Mouse (Mus musculus) C2C12 (cell line): ENCODE measurements at regions not wholly inside any gene's neighbourhood (a gene's known extent, or its start where the extent isn't known, plus 50 kb on each side); places are given as distances from the start of the nearest gene placed in this dataset.
A peak's percentile ranks its signal among the peaks of the same experiment; 100 is the strongest.

ENCODE experiments used
- H3K27me3 ChIP-seq: one replicate; pipeline ENCODE4 v1.6.1; 2011; ENCODE audit not compliant: control insufficient read depth, insufficient read depth, insufficient read length
- H3K36me3 ChIP-seq: one replicate; pipeline ENCODE4 v1.6.1; 2011; ENCODE audit not compliant: control insufficient read depth, insufficient read depth
- H3K4me3 ChIP-seq: one replicate; pipeline ENCODE4 v1.5.1; 2011; ENCODE audit warnings: mild to moderate bottlenecking, control low read depth; ENCODE audit not compliant: poor library complexity, insufficient read depth, severe bottlenecking
- H3K79me2 ChIP-seq: one replicate; pipeline ENCODE4 v1.6.1; 2011; ENCODE audit not compliant: control insufficient read depth, insufficient read depth
- H3K79me3 ChIP-seq: one replicate; pipeline ENCODE4 v1.6.1; 2011; ENCODE audit warnings: low read depth, control low read depth
- H3ac ChIP-seq: one replicate; pipeline ENCODE3; 2011; ENCODE audit warnings: low read depth; ENCODE audit not compliant: control insufficient read depth, insufficient read length
- CEBPB ChIP-seq: IDR thresholded peaks from one replicate; pipeline ENCODE4 v1.6.1; 2011; ENCODE audit warnings: low read depth, mild to moderate bottlenecking, control low read depth, moderate library complexity
- CTCF ChIP-seq: IDR thresholded peaks from one replicate; pipeline ENCODE4 v1.5.1; 2011; ENCODE audit not compliant: control insufficient read depth, insufficient read depth, insufficient read length
- FOSL1 ChIP-seq: IDR thresholded peaks from one replicate; pipeline ENCODE4 v1.8.0; 2011; ENCODE audit warnings: mild to moderate bottlenecking, low read length; ENCODE audit not compliant: poor library complexity, insufficient read depth, severe bottlenecking
- MAX ChIP-seq: IDR thresholded peaks from one replicate; pipeline ENCODE4 v1.6.1; 2011; ENCODE audit warnings: mild to moderate bottlenecking, control low read depth
- MYOD1 ChIP-seq: IDR thresholded peaks from one replicate; pipeline ENCODE4 v1.6.1; 2011; ENCODE audit warnings: low read depth; ENCODE audit not compliant: control insufficient read depth, insufficient read length
- MYOG ChIP-seq: IDR thresholded peaks from one replicate; pipeline ENCODE4 v1.6.1; 2011; ENCODE audit not compliant: control insufficient read depth, insufficient read length; ENCODE audit errors: extremely low read depth
- USF1 ChIP-seq: IDR thresholded peaks from one replicate; pipeline ENCODE4 v1.6.1; 2011; ENCODE audit warnings: low read depth, mild to moderate bottlenecking, control low read depth, moderate library complexity

DNA sequence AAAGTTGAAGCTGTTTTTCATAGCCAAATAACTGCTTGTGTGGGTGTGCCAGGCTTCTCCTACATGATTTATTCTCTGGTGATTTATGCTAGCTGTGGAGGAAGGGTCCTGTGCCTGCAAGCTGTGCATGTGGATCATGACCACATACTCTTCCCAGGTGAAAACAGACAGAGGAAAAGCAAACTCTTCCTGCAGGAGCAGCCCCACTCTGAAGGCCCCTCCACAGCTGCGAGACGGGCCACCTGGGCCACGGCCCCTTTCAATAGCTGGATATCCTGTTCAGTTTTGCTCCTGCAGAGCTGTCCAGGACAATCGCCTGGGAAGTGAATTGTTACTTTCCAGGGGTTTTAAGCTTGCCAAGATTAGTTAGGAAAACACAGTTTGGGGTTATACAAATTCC, 722.3 kb upstream of the Marcks start:
- no peak overlapping the region for H3ac ChIP-seq
- H3K4me3 ChIP-seq: no peak overlapping the region
- no peaks in the 10 kb centered on the region for H3K79me2 ChIP-seq
- H3K27me3 ChIP-seq: no peaks in the 10 kb centered on the region
- no peak for TF ChIP-seq MYOG
- no peak for TF ChIP-seq CEBPB
- TF ChIP-seq MYOD1: no peak
- no peaks in the 10 kb centered on the region for H3K79me3 ChIP-seq
- no peaks in the 10 kb centered on the region for H3K36me3 ChIP-seq

DNA sequence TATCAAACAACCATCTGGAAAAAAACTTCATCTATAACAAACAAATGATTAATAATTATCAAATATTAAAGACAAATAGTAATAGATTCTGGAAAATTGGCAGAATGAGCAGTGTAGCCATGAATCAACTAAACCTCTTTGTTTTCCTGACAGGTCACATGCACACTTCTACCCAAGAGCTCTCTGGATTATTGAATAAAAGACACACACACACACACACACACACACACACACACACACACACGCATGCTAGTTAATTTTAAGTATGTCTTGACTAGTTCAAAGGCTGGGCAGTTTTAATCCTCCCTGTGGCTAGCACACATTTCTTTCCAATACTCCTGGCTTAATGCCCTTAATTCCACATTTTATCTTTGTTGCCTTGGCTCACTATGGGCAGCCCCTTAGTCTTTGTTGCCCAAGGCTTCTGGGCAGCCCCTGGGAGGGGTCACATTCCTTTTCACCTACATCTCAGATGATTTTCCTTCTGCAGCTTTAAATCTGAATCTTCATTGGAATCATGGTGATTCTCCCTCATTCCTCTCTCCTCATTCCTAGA, 710.6 kb upstream of the Marcks start:
- no peak overlapping the region for H3K4me3 ChIP-seq
- no peaks in the 10 kb centered on the region for H3K36me3 ChIP-seq
- H3K79me3 ChIP-seq: no peaks in the 10 kb centered on the region
- no peaks in the 10 kb centered on the region for H3K27me3 ChIP-seq
- no peak overlapping the region for H3ac ChIP-seq
- no peaks in the 10 kb centered on the region for H3K79me2 ChIP-seq
- no peak for TF ChIP-seq FOSL1
- TF ChIP-seq USF1: no peak
- no peak for TF ChIP-seq MYOD1
- no peak for TF ChIP-seq MAX
- TF ChIP-seq CEBPB: no peak
- no peak for TF ChIP-seq MYOG
- no peak for TF ChIP-seq CTCF

DNA sequence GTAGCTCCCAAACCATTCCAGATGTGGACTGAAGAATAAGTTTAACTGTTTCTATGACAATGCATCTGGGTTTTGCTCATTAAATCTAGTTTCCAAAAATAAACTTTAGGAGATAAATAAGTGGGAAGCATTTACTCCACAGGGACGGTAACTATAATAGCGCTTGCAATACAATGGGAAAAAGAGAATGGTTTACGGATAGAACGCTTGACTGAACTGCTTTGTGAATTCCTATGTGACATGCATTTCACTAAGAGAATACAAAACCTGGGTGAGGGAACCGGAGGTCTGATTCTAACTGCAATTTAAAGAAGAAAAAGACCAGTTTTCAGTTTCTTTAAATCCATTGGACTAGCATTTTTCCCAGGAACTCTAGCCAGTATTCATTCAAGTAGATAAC, 704.1 kb upstream of the Marcks start:
- Histone ChIP-seq H3K79me2 (no peaks in the 10 kb centered on the region), H3K4me3 (no peak overlapping the region), H3ac (no peak overlapping the region), H3K79me3 (no peaks in the 10 kb centered on the region), H3K36me3 (no peaks in the 10 kb centered on the region), H3K27me3 (no peaks in the 10 kb centered on the region)
- TF ChIP-seq MYOD1: no peak

- H3K27me3 ChIP-seq: no peaks in the 10 kb centered on the region
- H3K4me3 ChIP-seq: no peak overlapping the region
- H3K79me2 ChIP-seq: no peaks in the 10 kb centered on the region
- H3K79me3 ChIP-seq: no peaks in the 10 kb centered on the region
- H3K36me3 ChIP-seq: no peaks in the 10 kb centered on the region
- TF ChIP-seq MAX: no peak
- TF ChIP-seq USF1: no peak
- H3ac ChIP-seq: no peak overlapping the region
Observed at GRCm38 (mm10) chr10:37841842-37842241, 703.1 kb upstream of the Marcks start.

DNA sequence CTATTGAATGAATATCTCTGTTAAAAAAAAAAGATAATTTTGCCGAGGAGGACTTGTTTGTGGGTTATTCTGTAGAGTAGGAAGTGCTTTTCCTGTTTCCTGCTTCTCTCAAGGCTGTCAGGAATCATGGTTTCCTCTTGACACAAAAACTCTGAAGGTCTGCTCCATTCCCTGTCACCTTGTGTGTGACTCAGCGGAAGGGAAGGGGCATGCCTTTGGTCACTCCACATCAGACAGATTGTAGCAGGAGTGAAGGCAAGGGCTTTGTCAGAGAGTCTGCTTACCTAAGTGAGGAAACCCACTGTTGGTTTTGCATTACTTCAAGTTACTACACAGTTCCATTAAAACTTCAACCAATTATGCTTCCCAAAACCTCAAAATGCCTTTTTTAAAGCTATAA, 699.0 kb upstream of the Marcks start:
- no peaks in the 10 kb centered on the region for H3K27me3 ChIP-seq
- H3K79me3 ChIP-seq: no peaks in the 10 kb centered on the region
- H3K4me3 ChIP-seq: no peak overlapping the region
- H3K36me3 ChIP-seq: no peaks in the 10 kb centered on the region
- no peak for TF ChIP-seq USF1
- TF ChIP-seq MAX: no peak
- no peak for TF ChIP-seq CTCF
- no peak for TF ChIP-seq MYOG
- no peak for TF ChIP-seq MYOD1
- TF ChIP-seq FOSL1: no peak
- TF ChIP-seq CEBPB: no peak
- no peaks in the 10 kb centered on the region for H3K79me2 ChIP-seq
- H3ac ChIP-seq: no peak overlapping the region

- TF ChIP-seq MYOD1 (no peak), MYOG (no peak), FOSL1 (no peak), CTCF (no peak)
- Histone ChIP-seq H3K4me3 (no peak overlapping the region), H3K27me3 (no peaks in the 10 kb centered on the region), H3K79me3 (no peaks in the 10 kb centered on the region), H3ac (no peak overlapping the region), H3K79me2 (no peaks in the 10 kb centered on the region), H3K36me3 (no peaks in the 10 kb centered on the region)
Observed at GRCm38 (mm10) chr10:37813026-37813425, 674.3 kb upstream of the Marcks start.

DNA sequence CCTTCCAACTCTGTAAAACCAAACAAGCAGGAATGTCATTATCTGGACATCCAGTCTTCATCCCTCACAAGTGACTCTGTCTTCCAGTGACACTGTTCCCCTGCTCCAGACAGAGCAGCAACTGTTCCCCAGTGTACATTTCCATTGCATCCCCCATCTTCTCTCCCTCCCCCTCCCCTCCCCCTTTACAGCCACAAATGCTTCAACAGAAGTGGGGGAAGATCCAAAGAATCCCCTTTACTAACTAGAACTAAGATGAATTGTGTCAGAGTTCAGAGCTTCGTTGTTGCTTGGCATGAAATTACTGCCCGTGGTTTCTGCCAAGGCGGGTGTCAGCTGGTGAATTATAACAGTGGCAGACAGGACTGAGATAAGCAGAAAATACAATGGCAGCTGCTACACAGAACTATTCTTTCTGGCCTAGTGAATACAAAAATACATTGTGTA, 673.7 kb upstream of the Marcks start:
- Histone ChIP-seq H3K79me3 (no peaks in the 10 kb centered on the region), H3K36me3 (no peaks in the 10 kb centered on the region), H3K79me2 (no peaks in the 10 kb centered on the region), H3ac (no peak overlapping the region), H3K27me3 (no peaks in the 10 kb centered on the region), H3K4me3 (no peak overlapping the region)
- TF ChIP-seq MYOD1 (peak; percentile 61), CEBPB (no peak), MAX (no peak)
